Mouse (Mus musculus): Measurements from ENCODE around the gene Tm7sf2.

DNA sequence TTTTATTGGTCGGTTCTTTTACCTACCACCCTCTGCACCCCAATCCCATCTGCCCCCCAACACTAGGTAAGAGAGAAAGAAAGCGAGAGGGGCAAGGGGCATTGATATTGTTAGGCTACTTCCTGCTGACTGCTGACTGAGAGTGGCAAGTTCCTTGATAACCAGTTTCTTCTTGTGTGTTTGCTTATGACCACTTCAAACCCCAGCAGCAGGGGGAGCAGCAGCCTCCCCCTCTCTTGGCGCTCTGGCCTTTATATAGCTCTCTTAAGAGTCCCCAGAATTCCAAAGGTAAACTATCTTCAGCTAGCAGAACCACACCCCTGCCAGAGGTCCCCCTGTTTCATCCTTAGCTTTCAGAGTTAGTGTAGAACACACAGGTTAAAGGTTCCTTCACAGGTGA, 47.9 kb downstream of the Tm7sf2 start:
- no peak for TF ChIP-seq HCFC1 (IDR thresholded peaks at IDR 0.05; ENCODE audit: borderline replicate concordance, insufficient read depth, low read length)
- no peak for TF ChIP-seq CHD2 (IDR thresholded peaks at IDR 0.05; ENCODE audit: low read depth, low read length)

Measured in ES-E14 (cell line).